Mouse (Mus musculus) mouse trophoblast stem cell (cell line): ENCODE measurements around the gene Btbd7.

Source experiments
- in situ Hi-C, 2 experiments: fragments of 300-500 bp; cut with MseI, MboI; formaldehyde crosslinking; loops; 2 replicates in 1 of 2; 3 replicates in 1 of 2; pipeline ENCODE4 v1.15.1; 2025

Gene Btbd7

GRCm38 (mm10) chr12:102733381-102733780 is 144.9 kb downstream of the Btbd7 start:
- in situ Hi-C loops, result no loop called here

- in situ Hi-C loops, result no loop called here
These were observed 147.3 kb downstream of the Btbd7 start for GRCm38 (mm10) chr12:102730798-102731619.
